Mouse (Mus musculus) heart, adult 2 months (tissue): ENCODE data around the gene Gpatch1. TPM values are rescaled to one million over a fixed set of nuclear protein-coding genes. Genes with fewer than 3 reads are reported as not detected.

ENCODE experiments used
- DNase-seq, 2 experiments: peaks; one replicate each; pipeline ENCODE4 v3.0.0; 2021
- H3K27ac ChIP-seq: fragments of 200-600 bp; 2 replicates; pipeline ENCODE4 v1.8.1; 2022
- H3K27me3 ChIP-seq: fragments of 200-500 bp; 2 replicates; pipeline ENCODE4 v1.6.1; 2012; ENCODE audit warnings: mild to moderate bottlenecking, low read length, inconsistent platforms, mixed read lengths; ENCODE audit not compliant: control insufficient read depth, insufficient read depth
- H3K36me3 ChIP-seq: fragments of 200-500 bp; 2 replicates; pipeline ENCODE4 v1.6.1; 2012; ENCODE audit warnings: low read length, inconsistent platforms; ENCODE audit not compliant: control insufficient read depth, insufficient read depth
- H3K4me1 ChIP-seq: fragments of 200-500 bp; 2 replicates; pipeline ENCODE4 v1.6.1; 2011; ENCODE audit warnings: low read length; ENCODE audit not compliant: control insufficient read depth, insufficient read depth
- H3K4me3 ChIP-seq: fragments of 200-600 bp; 2 replicates; pipeline ENCODE4 v1.8.1; 2022
- H3K79me2 ChIP-seq: fragments of 200-500 bp; replicated peaks from 2 replicates; pipeline ENCODE4 v1.6.1; 2012; ENCODE audit warnings: mild to moderate bottlenecking, inconsistent platforms, low read length, moderate library complexity, mixed read lengths; ENCODE audit not compliant: control insufficient read depth, insufficient read depth
- H3K9ac ChIP-seq: fragments of 200-500 bp; 2 replicates; pipeline ENCODE4 v1.6.1; 2012; ENCODE audit warnings: low read depth, mild to moderate bottlenecking, control low read depth, inconsistent platforms, low read length, mixed read lengths
- CTCF ChIP-seq: fragments of 200-600 bp; IDR thresholded peaks from 2 replicates; pipeline ENCODE4 v1.8.1; 2022; ENCODE audit warnings: antibody characterized with exemption, mild to moderate bottlenecking, moderate library complexity
- EP300 ChIP-seq: fragments of 200-500 bp; IDR thresholded peaks from 2 replicates; pipeline ENCODE4 v1.6.1; 2011; ENCODE audit warnings: low read depth, low read length, control low read depth; ENCODE audit not compliant: insufficient read depth
- POLR2A ChIP-seq: fragments of 200-500 bp; IDR thresholded peaks from 2 replicates; pipeline ENCODE4 v1.6.1; 2011; ENCODE audit warnings: mild to moderate bottlenecking, low read depth, low read length, control low read depth; ENCODE audit not compliant: insufficient read depth
- WGBS: fragments of 180-500 bp; shearing (Covaris S2); methylation state at CpG from one replicate; pipeline ENCODE4 v1.1.7; 2018; 5-methylcytosine and 5-hydroxymethylcytosine counted together
- intact Hi-C: fragments of 180-260 bp; cut with DNase I; formaldehyde crosslinking; loops from one replicate; pipeline ENCODE4 v1.15.1; 2025
- polyA plus RNA-seq: library from polyadenylated mRNA; depleted of rRNA; stranded (reverse); fragments of >200 nt; gene quantifications from 2 replicates; pipeline ENCODE4 v1.2.3, GENCODE M21; 2012
- total RNA-seq, 2 experiments: library from RNA; stranded (reverse); gene quantifications; 2 replicates each; pipeline ENCODE4 v1.2.3; 2021

Gene Gpatch1
- total and polyA plus RNA-seq, 3 experiments = 3.9 to 12.5 (median 11.6) TPM

- H3K9ac ChIP-seq = no peak overlapping the region
- no peaks in the 10 kb centered on the region for H3K27me3 ChIP-seq
- 70% methylated on average over 5 of the region's 5 CpGs for WGBS
- no peaks in the 10 kb centered on the region for H3K36me3 ChIP-seq
- no peak for DNase-seq
- no peak overlapping the region for H3K27ac ChIP-seq
- no peak overlapping the region for H3K4me3 ChIP-seq
- no peaks in the 10 kb centered on the region for H3K79me2 ChIP-seq
- H3K4me1 ChIP-seq = no peaks in the 10 kb centered on the region
- intact Hi-C loops = no loop called here
- TF ChIP-seq EP300 = no peak
- no peak for TF ChIP-seq CTCF
- TF ChIP-seq POLR2A = no peak
These were observed 37.1 kb upstream of the Gpatch1 start for GRCm38 (mm10) chr7:35355303-35355872.

GRCm38 (mm10) chr7:35353306-35353705, 35.1 kb upstream of the Gpatch1 start:
- H3K27ac ChIP-seq = no peak overlapping the region
- WGBS = 96% methylated on average over 15 of the region's 15 CpGs
- H3K27me3 ChIP-seq = no peaks in the 10 kb centered on the region
- H3K4me3 ChIP-seq = no peak overlapping the region
- H3K9ac ChIP-seq = no peak overlapping the region
- H3K79me2 ChIP-seq = no peaks in the 10 kb centered on the region
- intact Hi-C loops = no loop called here
- no peaks in the 10 kb centered on the region; the same call in 1 of the 2 replicates for H3K4me1 ChIP-seq
- DNase-seq = no peak
- no peaks in the 10 kb centered on the region for H3K36me3 ChIP-seq
- no peak for TF ChIP-seq POLR2A
- TF ChIP-seq EP300 = no peak
- no peak for TF ChIP-seq CTCF

- H3K4me3 ChIP-seq = no peak overlapping the region
- WGBS = 84% methylated on average over 3 of the region's 3 CpGs
These were observed 32.9 kb upstream of the Gpatch1 start for GRCm38 (mm10) chr7:35351155-35351554.

DNA sequence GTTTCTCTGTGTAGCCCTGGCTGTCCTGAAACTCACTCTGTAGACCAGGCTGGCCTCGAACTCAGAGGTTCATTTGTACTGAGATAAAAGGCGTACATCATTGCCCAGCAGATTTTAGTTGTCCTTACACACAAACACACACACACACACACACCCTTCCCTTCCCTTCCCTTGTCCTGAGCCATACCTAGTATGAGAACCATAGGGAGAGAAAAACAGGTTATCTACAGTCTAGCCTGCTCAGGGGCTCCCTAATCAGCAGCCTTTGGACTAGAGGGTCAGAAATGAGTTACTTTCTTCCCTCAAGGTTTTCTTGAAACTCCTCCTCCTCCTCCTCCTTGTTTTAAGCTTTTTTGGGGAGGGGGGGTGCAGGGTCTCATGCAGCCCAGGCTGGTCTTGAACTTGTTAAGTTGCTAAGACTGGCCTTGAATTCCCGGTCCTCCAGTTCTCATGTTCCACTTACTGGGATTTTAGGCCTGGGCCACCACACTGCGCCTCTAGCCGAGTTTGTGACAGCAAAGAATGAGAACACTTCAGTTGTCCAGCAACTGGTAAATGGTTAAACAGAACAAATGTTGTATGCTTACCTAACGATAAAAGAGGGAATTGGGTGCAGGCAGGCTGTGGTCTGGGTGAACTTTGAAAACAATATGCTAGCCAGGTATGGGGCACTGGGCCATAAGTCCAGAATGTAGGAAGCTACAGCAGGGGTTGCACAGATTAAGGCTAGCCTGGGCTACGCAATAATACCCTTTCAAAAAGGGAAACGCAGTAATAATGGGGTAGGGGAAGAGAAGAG, 31.8 kb upstream of the Gpatch1 start:
- H3K4me3 ChIP-seq = no peak overlapping the region
- H3K27ac ChIP-seq = no peak overlapping the region
- no peak for TF ChIP-seq CTCF
- no peak for TF ChIP-seq EP300
- TF ChIP-seq POLR2A = no peak
- no peak overlapping the region for H3K9ac ChIP-seq
- H3K4me1 ChIP-seq = no peaks in the 10 kb centered on the region; the same call in 1 of the 2 replicates
- H3K27me3 ChIP-seq = no peaks in the 10 kb centered on the region
- DNase-seq = no peak
- H3K79me2 ChIP-seq = no peaks in the 10 kb centered on the region
- no peaks in the 10 kb centered on the region for H3K36me3 ChIP-seq
- intact Hi-C loops = no loop called here
- WGBS = 90% methylated on average over 8 of the region's 8 CpGs

More at GRCm38 (mm10) chr7:35351155-35351554, 32.9 kb upstream of the Gpatch1 start:
- H3K27ac ChIP-seq = no peak overlapping the region
- H3K79me2 ChIP-seq = no peaks in the 10 kb centered on the region
- intact Hi-C loops = no loop called here
- H3K36me3 ChIP-seq = no peaks in the 10 kb centered on the region
- no peak for DNase-seq
- TF ChIP-seq EP300 (no peak), POLR2A (no peak), CTCF (no peak)
- no peak overlapping the region for H3K9ac ChIP-seq
- H3K27me3 ChIP-seq = no peaks in the 10 kb centered on the region
- H3K4me1 ChIP-seq = no peaks in the 10 kb centered on the region; the same call in 1 of the 2 replicates

GRCm38 (mm10) chr7:35349022-35349421, 30.8 kb upstream of the Gpatch1 start:
- Histone ChIP-seq H3K27ac (no peak overlapping the region), H3K9ac (no peak overlapping the region), H3K36me3 (no peaks in the 10 kb centered on the region), H3K27me3 (no peaks in the 10 kb centered on the region), H3K4me1 (no peaks in the 10 kb centered on the region; the same call in 1 of the 2 replicates), H3K4me3 (no peak overlapping the region), H3K79me2 (0 out of 2 replicates have a peak, but pooled peaks cover 1% of the 10 kb centered on the region)
- intact Hi-C loops = no loop called here
- DNase-seq = no peak
- TF ChIP-seq EP300 = no peak
- WGBS = 82% methylated on average over 4 of the region's 4 CpGs

GRCm38 (mm10) chr7:35347918-35348700, 29.9 kb upstream of the Gpatch1 start:
- H3K4me3 ChIP-seq = no peak overlapping the region
- H3K4me1 ChIP-seq = no peaks in the 10 kb centered on the region; the same call in 1 of the 2 replicates
- no peaks in the 10 kb centered on the region for H3K27me3 ChIP-seq
- H3K79me2 ChIP-seq = 0 out of 2 replicates have a peak, but pooled peaks cover 1% of the 10 kb centered on the region
- peak in 1 of 2 experiments; percentile 14 for DNase-seq
- H3K9ac ChIP-seq = no peak overlapping the region
- H3K27ac ChIP-seq = no peak overlapping the region
- no peaks in the 10 kb centered on the region for H3K36me3 ChIP-seq
- WGBS = 46% methylated on average over 17 of the region's 18 CpGs
- intact Hi-C loops = no loop called here
- TF ChIP-seq EP300 (no peak), POLR2A (no peak), CTCF (no peak)
